Mouse (Mus musculus): Measurements from ENCODE around the gene Abca5. TPM values are rescaled to one million over a fixed set of nuclear protein-coding genes. Genes with fewer than 3 reads are reported as not detected.

The Abca5 gene
- polyA plus RNA-seq (2016; fragmentation: Nextera tagmentation; extraction: Ambion mirVana), result 1.5 and 3.5 TPM in 2 replicates

DNA sequence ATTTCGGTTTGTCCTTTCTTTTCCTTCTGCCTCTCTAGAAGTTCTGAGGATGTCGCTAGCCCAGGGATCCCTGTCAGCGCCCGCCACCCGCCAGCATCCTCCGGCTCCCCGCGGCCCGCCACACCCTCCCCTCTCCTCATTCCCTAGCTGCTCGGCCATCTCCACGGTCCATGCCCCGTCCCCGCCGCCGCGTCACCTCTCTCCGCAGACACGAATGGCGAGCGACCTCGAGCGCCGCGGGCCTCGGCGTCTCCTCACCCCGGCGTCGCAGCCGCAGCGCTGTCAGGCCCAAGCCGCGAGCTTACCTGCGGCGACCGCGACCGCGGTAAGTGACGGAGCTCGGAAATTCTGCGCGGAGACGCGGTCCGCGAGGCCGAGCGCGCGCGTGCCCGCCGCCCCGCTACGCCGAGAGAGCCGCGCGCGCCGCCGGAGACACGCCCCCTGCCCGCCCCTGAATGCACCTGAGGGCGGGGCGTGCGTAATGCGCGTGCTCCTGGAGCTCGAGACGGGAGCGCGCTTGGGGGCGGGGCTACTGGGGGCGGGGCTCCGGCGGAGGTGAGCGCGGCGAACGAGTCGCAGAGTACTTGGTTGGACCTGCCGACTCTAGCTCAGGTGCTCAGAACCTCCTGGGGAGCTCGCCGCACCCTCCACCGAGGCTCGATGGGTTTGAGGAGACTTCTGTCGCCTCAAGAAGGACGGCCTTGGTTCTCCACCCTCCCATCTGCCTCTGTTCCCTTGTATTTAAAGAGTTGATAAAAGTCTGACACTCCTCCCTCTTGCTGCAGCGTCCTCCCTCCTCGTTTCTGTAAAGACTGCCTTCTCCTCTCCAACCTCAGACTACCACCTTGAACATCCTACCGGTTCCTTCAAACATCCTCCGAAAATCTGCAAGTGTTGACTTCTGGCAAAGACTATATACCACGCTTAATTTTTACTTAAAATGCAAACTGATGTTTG, at the start of gene Abca5:
TSS of gene Abca5 (minus strand) at position 428 of the 957 bp plus-strand sequence.
- no peaks in the 10 kb centered on the region for H3K36me3 ChIP-seq (replicated peaks)
- peak within 1 kb of the TSS; percentile 89 for H3K4me3 ChIP-seq
- DNase-seq (ENCODE audit: low spot score), result peak; percentile 94
- under 1% methylated on average over 95 of the region's 95 CpGs for WGBS
- H3K4me1 ChIP-seq, result peaks cover 6% of the 10 kb centered on the region; the same call in 1 of the 2 replicates
- peaks cover 45% of the 10 kb centered on the region for H3K27me3 ChIP-seq (replicated peaks; ENCODE audit: low read depth, poor library complexity, severe bottlenecking)
- no peaks in the 10 kb centered on the region for H3K9me3 ChIP-seq
- H3K27ac ChIP-seq (replicated peaks), result peak within 1 kb of the TSS; percentile 79

DNA sequence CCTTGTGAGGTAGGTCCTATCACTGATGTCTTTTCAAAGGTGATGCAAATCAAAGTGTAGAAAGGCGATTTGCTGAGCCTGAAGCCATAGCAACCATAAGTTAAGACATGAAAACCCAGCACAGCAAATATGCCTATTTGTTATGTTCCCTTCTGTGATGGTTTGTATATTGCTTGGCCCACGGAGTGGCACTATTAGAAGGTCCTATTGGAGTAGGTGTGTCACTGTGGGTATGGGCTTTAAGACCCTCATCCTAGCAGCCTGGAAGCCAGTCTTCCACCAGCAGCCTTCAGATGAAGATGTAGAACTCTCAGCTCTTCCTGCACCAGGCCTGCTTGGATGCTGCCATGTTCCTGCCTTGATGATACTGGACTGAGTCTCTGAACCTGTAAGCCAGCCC, 48.0 kb upstream of the Abca5 start:
- Histone ChIP-seq H3K27me3 (replicated peaks; ENCODE audit: low read depth, poor library complexity, severe bottlenecking) (no peaks in the 10 kb centered on the region), H3K27ac (replicated peaks) (no peak overlapping the region), H3K9me3 (no peaks in the 10 kb centered on the region), H3K4me1 (peaks cover under 1% of the 10 kb centered on the region), H3K4me3 (no peak overlapping the region), H3K36me3 (replicated peaks) (no peaks in the 10 kb centered on the region)
- WGBS, result 86% methylated on average over 2 of the region's 2 CpGs
- no peak for DNase-seq (ENCODE audit: low spot score)

DNA sequence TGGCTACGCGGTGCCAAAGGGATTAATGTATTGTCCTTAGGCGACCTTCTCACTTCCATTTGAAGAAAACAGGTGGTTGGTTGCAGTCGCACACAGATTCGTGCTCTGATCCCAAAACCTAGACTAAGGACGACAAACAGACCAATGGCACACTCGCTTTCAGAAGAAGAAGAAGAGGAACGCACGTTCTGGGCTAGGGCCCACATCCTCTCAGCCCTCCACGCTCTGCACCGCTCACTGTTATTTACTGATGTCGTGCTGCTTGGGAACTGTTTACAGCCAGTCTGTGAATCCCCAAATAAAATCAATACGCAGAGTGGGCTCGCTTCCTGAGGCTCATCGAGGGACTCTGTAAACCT, 42.8 kb upstream of the Abca5 start:
- Histone ChIP-seq H3K4me1 (peaks cover 12% of the 10 kb centered on the region), H3K27ac (replicated peaks) (peak overlapping the region; percentile 60), H3K9me3 (no peaks in the 10 kb centered on the region), H3K27me3 (replicated peaks; ENCODE audit: low read depth, poor library complexity, severe bottlenecking) (no peaks in the 10 kb centered on the region), H3K36me3 (replicated peaks) (no peaks in the 10 kb centered on the region), H3K4me3 (peak overlapping the region; percentile 54)
- 28% methylated on average over 15 of the region's 15 CpGs for WGBS
- DNase-seq (ENCODE audit: low spot score), result no peak

DNA sequence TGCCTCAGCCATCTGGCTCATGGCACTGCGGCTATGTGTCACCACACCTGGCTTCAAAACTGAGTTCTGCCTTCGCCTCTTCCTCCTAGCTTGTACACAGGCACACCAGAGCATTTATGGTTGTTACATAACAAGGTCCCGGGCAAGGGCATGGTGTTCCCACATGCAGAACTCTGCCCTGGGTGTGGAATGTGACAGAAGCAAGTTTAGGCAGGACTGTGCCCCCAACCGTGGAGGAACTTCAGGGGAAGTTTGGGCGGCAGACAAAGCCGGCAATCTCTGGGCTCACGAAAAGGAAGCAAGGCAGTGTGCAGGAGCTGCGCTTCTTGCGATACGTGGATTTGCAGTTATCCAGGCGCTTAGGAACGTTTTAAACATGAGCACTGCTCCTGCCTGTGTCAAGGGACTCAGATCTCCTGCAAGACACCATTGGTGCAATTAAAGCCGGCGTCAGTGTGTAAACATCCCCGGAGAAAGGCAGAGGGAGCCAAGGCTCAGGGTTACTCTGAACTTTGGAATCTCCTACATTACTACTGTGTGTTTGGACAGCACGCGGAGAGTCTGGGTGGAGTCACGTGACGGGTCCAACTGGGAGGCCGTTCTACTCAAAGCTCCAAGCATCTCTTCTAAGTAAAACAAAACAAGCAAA, 42.3 kb upstream of the Abca5 start:
- Histone ChIP-seq H3K4me1 (peaks cover 12% of the 10 kb centered on the region), H3K4me3 (peak overlapping the region; percentile 54), H3K27ac (replicated peaks) (peak overlapping the region; percentile 60), H3K9me3 (no peaks in the 10 kb centered on the region), H3K27me3 (replicated peaks; ENCODE audit: low read depth, poor library complexity, severe bottlenecking) (no peaks in the 10 kb centered on the region), H3K36me3 (replicated peaks) (no peaks in the 10 kb centered on the region)
- peak; percentile 71 for DNase-seq (ENCODE audit: low spot score)
- 13% methylated on average over 20 of the region's 20 CpGs for WGBS

DNA sequence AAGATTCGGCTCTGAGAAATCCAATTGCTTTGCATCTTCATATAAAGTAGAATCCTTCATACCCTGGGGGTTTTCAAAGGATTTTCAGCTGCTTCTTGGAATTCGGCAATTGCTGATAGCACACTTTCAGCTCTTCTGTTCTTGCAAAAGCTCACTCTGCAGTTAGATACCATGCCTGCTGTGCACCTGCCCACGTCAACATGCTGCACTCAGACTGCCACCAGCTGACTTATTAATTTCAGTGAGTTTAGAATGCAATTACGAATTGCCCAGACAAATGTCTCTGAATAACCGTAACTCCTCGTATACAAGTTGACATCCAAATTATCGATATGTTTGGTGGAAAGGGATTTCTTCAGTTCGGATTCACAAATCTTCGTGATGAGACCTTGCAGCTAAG, 36.5 kb upstream of the Abca5 start:
- no peaks in the 10 kb centered on the region for H3K9me3 ChIP-seq
- peaks cover 8% of the 10 kb centered on the region for H3K4me1 ChIP-seq
- H3K27ac ChIP-seq (replicated peaks), result no peak overlapping the region
- H3K36me3 ChIP-seq (replicated peaks), result no peaks in the 10 kb centered on the region
- no peak for DNase-seq (ENCODE audit: low spot score)
- no peaks in the 10 kb centered on the region for H3K27me3 ChIP-seq (replicated peaks; ENCODE audit: low read depth, poor library complexity, severe bottlenecking)
- no peak overlapping the region for H3K4me3 ChIP-seq
- WGBS, result 88% methylated on average over 9 of the region's 9 CpGs

DNA sequence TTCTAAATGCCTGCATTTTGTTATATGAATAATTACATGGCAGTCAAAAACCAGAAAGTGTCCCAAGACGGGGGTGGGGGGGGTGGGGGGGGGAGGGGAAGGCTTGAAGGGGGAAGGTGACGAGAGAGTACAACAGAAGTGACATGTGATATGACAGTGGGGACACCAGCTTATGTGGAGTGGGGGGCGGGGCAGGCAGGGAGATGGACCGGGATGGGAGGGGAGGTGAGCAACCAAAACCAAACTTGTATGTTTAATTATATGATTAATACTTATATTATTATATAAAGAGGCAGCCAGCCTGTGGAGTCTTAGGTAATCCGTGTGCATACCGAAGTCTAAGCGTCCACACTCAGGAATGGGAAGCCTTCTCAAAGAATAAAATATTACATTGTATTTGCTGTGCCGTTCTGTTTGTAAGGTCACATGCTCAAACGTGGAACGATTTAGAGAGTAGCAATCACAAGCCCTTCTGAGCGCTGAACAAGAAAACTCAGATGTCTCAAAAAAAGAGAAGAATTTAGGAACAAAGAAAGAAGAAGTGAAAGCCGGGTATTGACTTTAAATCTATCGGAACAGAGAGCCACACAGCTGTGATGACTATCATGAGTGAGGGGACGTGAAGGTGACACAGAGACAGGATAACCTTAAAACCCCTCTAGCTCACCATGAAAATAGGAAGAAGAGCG, 34.9 kb upstream of the Abca5 start:
- no peak for DNase-seq (ENCODE audit: low spot score)
- Histone ChIP-seq H3K36me3 (replicated peaks) (no peaks in the 10 kb centered on the region), H3K9me3 (no peaks in the 10 kb centered on the region), H3K27ac (replicated peaks) (no peak overlapping the region), H3K27me3 (replicated peaks; ENCODE audit: low read depth, poor library complexity, severe bottlenecking) (no peaks in the 10 kb centered on the region), H3K4me1 (peaks cover 8% of the 10 kb centered on the region), H3K4me3 (no peak overlapping the region)
- WGBS, result 80% methylated on average over 15 of the region's 15 CpGs

DNA sequence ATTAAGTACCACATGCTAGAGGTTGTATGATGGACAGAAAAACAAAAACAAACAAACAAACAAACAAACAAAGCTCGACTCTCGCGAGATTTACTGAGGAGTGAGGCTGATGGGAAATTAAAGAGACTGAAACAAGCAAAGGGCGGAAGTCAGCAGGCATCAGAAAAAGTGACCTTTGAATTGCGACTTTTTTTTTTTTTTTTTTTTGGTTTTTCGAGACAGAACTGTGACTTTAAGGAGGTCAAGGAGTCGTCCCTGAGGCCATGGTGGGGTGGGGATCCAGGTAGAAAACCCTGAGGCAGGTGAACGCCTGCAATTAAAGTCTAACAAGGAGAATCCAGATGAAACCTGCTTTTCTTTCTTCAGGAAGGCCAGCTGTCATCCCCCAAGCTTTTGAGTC, 34.3 kb upstream of the Abca5 start:
- no peaks in the 10 kb centered on the region for H3K36me3 ChIP-seq (replicated peaks)
- peaks cover 8% of the 10 kb centered on the region for H3K4me1 ChIP-seq
- no peaks in the 10 kb centered on the region for H3K27me3 ChIP-seq (replicated peaks; ENCODE audit: low read depth, poor library complexity, severe bottlenecking)
- 59% methylated on average over 8 of the region's 8 CpGs for WGBS
- H3K4me3 ChIP-seq, result no peak overlapping the region
- DNase-seq (ENCODE audit: low spot score), result no peak
- H3K9me3 ChIP-seq, result no peaks in the 10 kb centered on the region
- H3K27ac ChIP-seq (replicated peaks), result no peak overlapping the region

DNA sequence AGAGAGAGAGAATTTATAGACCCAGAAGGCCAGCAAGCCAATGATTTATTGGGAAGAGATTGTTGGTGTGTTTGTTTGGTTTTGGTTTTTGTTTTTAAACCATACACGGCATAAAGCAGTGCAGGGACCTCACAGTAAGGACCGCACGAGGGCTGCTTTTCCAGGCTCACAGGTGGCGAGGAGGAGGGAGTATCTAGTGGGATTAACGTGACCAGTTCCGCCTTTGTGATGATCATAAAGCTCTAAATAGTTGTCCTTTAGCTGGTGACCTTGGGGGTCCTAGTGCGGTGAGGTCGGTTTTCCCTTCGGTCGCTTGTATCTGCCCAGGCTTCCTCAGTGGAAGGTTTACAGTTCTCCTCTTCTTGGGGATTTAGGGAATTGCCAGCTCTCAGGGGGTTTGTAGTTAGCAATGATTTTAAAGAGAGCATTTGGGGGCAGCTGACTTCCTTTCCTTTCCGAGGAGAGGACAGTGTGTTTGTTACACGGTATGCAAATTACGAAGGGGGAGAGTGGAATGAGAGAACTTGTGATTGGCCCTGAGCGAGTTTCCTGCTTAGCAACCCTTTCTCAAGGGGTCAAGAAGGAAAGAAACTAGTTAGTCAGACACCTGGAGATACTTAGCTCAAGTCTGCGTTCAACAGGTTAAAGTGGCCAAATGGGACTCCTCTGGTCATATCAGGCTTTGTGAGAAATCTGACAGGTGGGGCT, 31.9 kb upstream of the Abca5 start:
- peaks cover 8% of the 10 kb centered on the region for H3K4me1 ChIP-seq
- no peaks in the 10 kb centered on the region for H3K36me3 ChIP-seq (replicated peaks)
- no peak overlapping the region for H3K27ac ChIP-seq (replicated peaks)
- DNase-seq (ENCODE audit: low spot score), result peak; percentile 16
- H3K27me3 ChIP-seq (replicated peaks; ENCODE audit: low read depth, poor library complexity, severe bottlenecking), result no peaks in the 10 kb centered on the region
- H3K9me3 ChIP-seq, result no peaks in the 10 kb centered on the region
- peak overlapping the region; percentile 35 for H3K4me3 ChIP-seq
- WGBS, result 14% methylated on average over 15 of the region's 15 CpGs

DNA sequence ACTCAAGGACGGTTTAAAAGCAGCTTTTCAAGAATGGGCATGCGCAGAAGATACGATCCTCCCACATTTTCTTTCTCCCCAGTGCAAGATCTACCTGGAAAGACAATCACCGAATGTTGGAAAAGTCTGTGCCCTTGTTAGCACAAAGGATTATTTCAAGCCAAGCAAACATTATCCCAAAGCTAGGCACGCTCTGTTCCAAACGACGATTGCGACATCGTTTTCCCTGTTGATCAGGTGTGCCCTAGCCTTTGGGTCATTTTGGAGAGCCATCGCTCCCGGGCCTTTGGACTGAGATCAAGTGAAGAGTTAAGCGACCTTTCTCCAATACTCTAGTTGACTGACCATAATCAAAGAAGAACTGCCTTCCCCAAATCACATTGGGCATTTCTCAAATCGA, 30.1 kb upstream of the Abca5 start:
- H3K4me1 ChIP-seq, result peaks cover 8% of the 10 kb centered on the region
- no peak overlapping the region for H3K27ac ChIP-seq (replicated peaks)
- H3K4me3 ChIP-seq, result no peak overlapping the region
- no peaks in the 10 kb centered on the region for H3K9me3 ChIP-seq
- no peak for DNase-seq (ENCODE audit: low spot score)
- H3K27me3 ChIP-seq (replicated peaks; ENCODE audit: low read depth, poor library complexity, severe bottlenecking), result no peaks in the 10 kb centered on the region
- no peaks in the 10 kb centered on the region for H3K36me3 ChIP-seq (replicated peaks)
- WGBS, result 93% methylated on average over 13 of the region's 13 CpGs

DNA sequence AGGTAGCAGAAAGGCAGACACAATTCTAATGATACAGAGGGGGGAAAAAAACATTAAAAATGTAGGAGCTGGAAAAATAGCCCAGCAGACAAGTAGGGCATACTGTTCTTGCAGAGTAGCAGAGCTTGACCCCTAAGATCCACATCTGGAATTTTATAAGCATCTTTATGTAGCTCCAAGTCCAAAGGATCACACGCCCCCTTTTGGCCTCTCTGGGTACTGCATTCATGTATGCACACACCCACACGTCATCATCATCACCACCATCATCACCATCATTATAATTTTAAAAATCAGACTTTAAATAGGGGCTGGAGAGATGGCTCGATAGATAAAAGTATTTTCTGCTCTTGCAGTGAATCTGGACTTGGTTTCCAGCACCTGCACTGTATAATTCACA, 29.4 kb upstream of the Abca5 start:
- Histone ChIP-seq H3K9me3 (no peaks in the 10 kb centered on the region), H3K27ac (replicated peaks) (no peak overlapping the region), H3K36me3 (replicated peaks) (no peaks in the 10 kb centered on the region), H3K27me3 (replicated peaks; ENCODE audit: low read depth, poor library complexity, severe bottlenecking) (no peaks in the 10 kb centered on the region), H3K4me3 (no peak overlapping the region), H3K4me1 (peaks cover 8% of the 10 kb centered on the region)
- no peak for DNase-seq (ENCODE audit: low spot score)
- 72% methylated on average over 3 of the region's 3 CpGs for WGBS

DNA sequence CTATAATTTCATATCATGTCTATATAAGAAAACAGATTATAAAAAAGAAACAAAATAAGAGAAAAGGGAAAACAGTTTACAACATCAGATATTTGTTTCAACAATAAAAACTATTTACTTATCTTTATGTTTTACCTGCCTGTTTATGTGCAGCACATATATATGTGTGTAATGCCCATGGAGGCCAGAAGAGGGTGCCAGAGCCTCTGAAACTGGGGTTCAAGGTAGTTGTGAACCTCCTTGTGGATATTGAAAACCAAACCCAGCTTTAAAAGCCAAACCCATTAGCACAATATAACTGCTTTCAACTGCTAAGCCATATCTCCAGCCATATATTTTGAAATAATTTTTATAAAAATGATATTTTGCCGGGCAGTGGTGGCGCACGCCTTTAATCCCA, 27.5 kb upstream of the Abca5 start:
- Histone ChIP-seq H3K36me3 (replicated peaks) (no peaks in the 10 kb centered on the region), H3K9me3 (peaks cover under 1% of the 10 kb centered on the region; the same call in 1 of the 2 replicates), H3K4me1 (peaks cover 8% of the 10 kb centered on the region), H3K4me3 (no peak overlapping the region), H3K27ac (replicated peaks) (no peak overlapping the region), H3K27me3 (replicated peaks; ENCODE audit: low read depth, poor library complexity, severe bottlenecking) (no peaks in the 10 kb centered on the region)
- WGBS, result 76% methylated on average over 3 of the region's 3 CpGs
- DNase-seq (ENCODE audit: low spot score), result peak; percentile 62

Data from embryonic facial prominence, embryonic 10.5 days (tissue).